ENCODE assay signal across 21 mouse cellular contexts in genomic region chr1:171991883-171992282, GRCm38 (mm10). TPM values are rescaled to one million over a fixed set of nuclear protein-coding genes. Genes with fewer than 3 reads are reported as not detected.
DNase-seq lines count a peak whose midpoint lies in the region; ATAC-seq and TF ChIP-seq lines count a peak whose summit lies in the region.
"Had no signal": no experiment of that assay in that cellular context is flagged by ENCODE, and none has a peak within 500 bp of the region (broad histone marks: within the 10 kb centered on the region; RNA-seq: fewer than 3 reads in every experiment).

No protein-coding gene starts in this region.

- H3K9ac ChIP-seq in kidney, embryonic 15.5 days = no peak overlapping the region
- no peak overlapping the region for H3K9ac ChIP-seq in kidney, postnatal 0 days (ENCODE audit: low read depth, low read length)
- H3K9ac ChIP-seq: embryonic facial prominence, embryonic 13.5 days; embryonic facial prominence, embryonic 15.5 days; forebrain, embryonic 12.5 days had no signal

- WGBS in kidney, embryonic 15.5 days = 78% methylated on average over 2 of the region's 2 CpGs
- 76% methylated on average over 2 of the region's 2 CpGs for WGBS in kidney, postnatal 0 days

- TF ChIP-seq CTCF in kidney, postnatal 0 days (IDR thresholded peaks at IDR 0.05; ENCODE audit: low read depth) = no peak

- 0 out of 2 replicates have a peak overlapping the region, but pooled peaks have one; percentile 48 for H3K27ac ChIP-seq in kidney, embryonic 15.5 days
- no peak overlapping the region for H3K27ac ChIP-seq in kidney, postnatal 0 days
- H3K27ac ChIP-seq: embryonic facial prominence, embryonic 13.5 days; embryonic facial prominence, embryonic 15.5 days; forebrain, embryonic 10.5 days; forebrain, embryonic 12.5 days had no signal

- no peaks in the 10 kb centered on the region for H3K9me3 ChIP-seq in kidney, embryonic 15.5 days (replicated peaks)
- H3K9me3 ChIP-seq in kidney, postnatal 0 days (replicated peaks; ENCODE audit: low read length) = no peaks in the 10 kb centered on the region
- H3K9me3 ChIP-seq: embryonic facial prominence, embryonic 13.5 days; embryonic facial prominence, embryonic 15.5 days had no signal

- DNase-seq in kidney, adult 11 months = no peak
- DNase-seq in kidney, postnatal 0 days (ENCODE audit: low spot score) = no peak
- no peak for DNase-seq in kidney, adult 18-20 months
- DNase-seq: adrenal gland, adult 2 months; adrenal gland, postnatal 10 days; adrenal gland, postnatal 25 days; cerebellum, adult 11 months; cerebellum, adult 18-20 months; cerebellum, adult 8-10 months; cerebellum, adult 9-11 months; cerebellum, postnatal 14 days; cerebellum, postnatal 36 days; embryo, embryonic 11 days had no signal

- H3K36me3 ChIP-seq in kidney, embryonic 15.5 days = no peaks in the 10 kb centered on the region
- H3K36me3 ChIP-seq in kidney, postnatal 0 days (ENCODE audit: insufficient read depth, low read length) = no peaks in the 10 kb centered on the region
- H3K36me3 ChIP-seq: embryonic facial prominence, embryonic 13.5 days; embryonic facial prominence, embryonic 15.5 days; forebrain, embryonic 10.5 days; forebrain, embryonic 12.5 days had no signal

- no peaks in the 10 kb centered on the region for H3K27me3 ChIP-seq in kidney, embryonic 15.5 days
- no peaks in the 10 kb centered on the region for H3K27me3 ChIP-seq in kidney, postnatal 0 days (ENCODE audit: insufficient read depth, low read length)
- H3K27me3 ChIP-seq: embryonic facial prominence, embryonic 13.5 days; embryonic facial prominence, embryonic 15.5 days; forebrain, embryonic 12.5 days had no signal

- no peak overlapping the region for H3K4me3 ChIP-seq in kidney, embryonic 15.5 days (replicated peaks)
- H3K4me3 ChIP-seq in kidney, postnatal 0 days (replicated peaks; ENCODE audit: low read depth, low read length) = no peak overlapping the region
- H3K4me3 ChIP-seq: embryonic facial prominence, embryonic 13.5 days; embryonic facial prominence, embryonic 15.5 days; erythroblast, embryonic 14.5 days; forebrain, embryonic 10.5 days; forebrain, embryonic 12.5 days had no signal

- H3K4me1 ChIP-seq in kidney, embryonic 15.5 days = no peaks in the 10 kb centered on the region
- no peaks in the 10 kb centered on the region for H3K4me1 ChIP-seq in kidney, postnatal 0 days (replicated peaks; ENCODE audit: insufficient read depth, low read length)
- H3K4me1 ChIP-seq: embryonic facial prominence, embryonic 13.5 days; embryonic facial prominence, embryonic 15.5 days; forebrain, embryonic 10.5 days; forebrain, embryonic 12.5 days had no signal

- ATAC-seq in kidney, embryonic 15.5 days (replicated peaks; ENCODE audit: low FRiP score) = peak; percentile 69
- peak; percentile 36; the same call in 1 of the 2 replicates for ATAC-seq in kidney, postnatal 0 days (replicated peaks; ENCODE audit: low FRiP score, low read depth)
- ATAC-seq: forebrain, embryonic 14.5 days; forebrain, embryonic 16.5 days had no signal

- no peak overlapping the region for H3K4me2 ChIP-seq in kidney, embryonic 15.5 days
- H3K4me2 ChIP-seq in kidney, postnatal 0 days (ENCODE audit: low read length) = no peak overlapping the region
- H3K4me2 ChIP-seq: embryonic facial prominence, embryonic 13.5 days; embryonic facial prominence, embryonic 15.5 days; forebrain, embryonic 12.5 days had no signal

RNA-seq across cellular contexts. Expression of gene Vangl2, which starts 36.4 kb away (rescaled TPM):
- polyA plus RNA-seq in kidney, embryonic 15.5 days (2015; fragmentation: Nextera tagmentation; extraction: Ambion mirVana) = 17.3 and 17.6 TPM in 2 replicates
- 13.6 and 13.8 TPM in 2 replicates for polyA plus RNA-seq in kidney, postnatal 0 days (2015; fragmentation: Nextera tagmentation; extraction: Ambion mirVana)
